Comparison of ENCODE assay signal across 10 mouse cellular contexts in the genomic region with DNA sequence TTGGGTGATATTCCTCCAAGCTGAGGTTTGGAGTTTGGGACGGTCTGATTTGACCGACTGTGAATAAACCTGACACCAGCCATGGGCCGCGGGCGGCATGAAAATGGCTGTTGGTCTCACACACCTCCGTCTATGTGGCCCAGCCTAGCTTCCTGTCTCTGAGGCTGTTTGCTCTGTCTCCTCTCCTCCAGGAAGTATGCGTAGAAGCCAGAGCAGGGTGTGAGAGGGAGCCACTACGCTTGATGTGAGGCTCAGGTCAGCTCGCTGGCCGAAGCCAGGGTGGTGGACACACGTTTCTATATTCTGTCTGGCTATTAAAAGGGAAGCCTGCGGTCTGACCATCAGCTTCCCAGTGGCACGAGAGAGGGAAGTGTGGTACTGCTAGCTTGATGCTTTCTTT.
DNase-seq lines count a peak whose midpoint lies in the region; ATAC-seq lines count a peak whose summit lies in the region.
"Had no signal": no experiment of that assay in that cellular context is flagged by ENCODE, and none has a peak within 500 bp of the region (broad histone marks: within the 10 kb centered on the region; RNA-seq: fewer than 3 reads in every experiment).

No protein-coding gene starts in this region.

- WGBS in hindbrain, embryonic 13.5 days = 82% methylated on average over 13 of the region's 13 CpGs
- 89% methylated on average over 13 of the region's 13 CpGs for WGBS in hindbrain, embryonic 11.5 days
- 84% methylated on average over 13 of the region's 13 CpGs for WGBS in intestine, embryonic 15.5 days

- no peak for DNase-seq in hindbrain, embryonic 11.5 days (ENCODE audit: low spot score)
- peak; percentile 27 to 34 for DNase-seq in spleen, postnatal 36 days (ENCODE audit: low spot score in 2 of 2)
- no peak for DNase-seq in spleen, postnatal 14 days (ENCODE audit: low spot score in 2 of 2)
- peak; percentile 74 for DNase-seq in naive thymus-derived CD4-positive, alpha-beta T cell, adult 2 months (ENCODE audit: low read depth)
- DNase-seq in left cerebral cortex, postnatal 10 days (ENCODE audit: extremely low spot score in 1 of 2, low spot score in 2 of 2) = no peak
- no peak for DNase-seq in cerebellum, adult 8-10 months
- DNase-seq: gastrocnemius, postnatal 10 days had no signal

- intact Hi-C loops in left cerebral cortex, postnatal 10 days (cut with DNase I) = no loop called here

- H3K27ac ChIP-seq in hindbrain, embryonic 13.5 days = peak overlapping the region; percentile 65
- no peak overlapping the region for H3K27ac ChIP-seq in hindbrain, embryonic 11.5 days (ENCODE audit: low read depth, low read length)
- H3K27ac ChIP-seq in intestine, embryonic 15.5 days = no peak overlapping the region

- no peak overlapping the region for H3K4me2 ChIP-seq in hindbrain, embryonic 13.5 days
- H3K4me2 ChIP-seq in hindbrain, embryonic 11.5 days (replicated peaks; ENCODE audit: low read depth, low read length) = no peak overlapping the region
- no peak overlapping the region for H3K4me2 ChIP-seq in intestine, embryonic 15.5 days (replicated peaks)

- ATAC-seq in hindbrain, embryonic 13.5 days (ENCODE audit: low FRiP score) = no peak
- no peak for ATAC-seq in hindbrain, embryonic 11.5 days (ENCODE audit: low FRiP score)
- ATAC-seq in intestine, embryonic 15.5 days = no peak

- H3K4me3 ChIP-seq in hindbrain, embryonic 13.5 days = no peak overlapping the region
- H3K4me3 ChIP-seq in hindbrain, embryonic 11.5 days (ENCODE audit: low read depth, low read length) = no peak overlapping the region
- no peak overlapping the region for H3K4me3 ChIP-seq in intestine, embryonic 15.5 days (replicated peaks)

- H3K9ac ChIP-seq in hindbrain, embryonic 13.5 days = no peak overlapping the region
- H3K9ac ChIP-seq in hindbrain, embryonic 11.5 days (ENCODE audit: low read depth, low read length) = no peak overlapping the region
- no peak overlapping the region for H3K9ac ChIP-seq in intestine, embryonic 15.5 days

- H3K4me1 ChIP-seq in hindbrain, embryonic 13.5 days (replicated peaks) = peaks cover 71% of the 10 kb centered on the region
- H3K4me1 ChIP-seq in hindbrain, embryonic 11.5 days (replicated peaks; ENCODE audit: control insufficient read depth, insufficient read depth, low read length) = peaks cover 6% of the 10 kb centered on the region
- H3K4me1 ChIP-seq in intestine, embryonic 15.5 days (replicated peaks) = peaks cover 47% of the 10 kb centered on the region

- no peaks in the 10 kb centered on the region for H3K27me3 ChIP-seq in hindbrain, embryonic 13.5 days
- no peaks in the 10 kb centered on the region for H3K27me3 ChIP-seq in hindbrain, embryonic 11.5 days (ENCODE audit: control insufficient read depth, insufficient read depth, low read length)
- no peaks in the 10 kb centered on the region for H3K27me3 ChIP-seq in intestine, embryonic 15.5 days (replicated peaks)
- H3K27me3 ChIP-seq: CH12.LX had no signal

- no peaks in the 10 kb centered on the region for H3K9me3 ChIP-seq in hindbrain, embryonic 13.5 days
- no peaks in the 10 kb centered on the region for H3K9me3 ChIP-seq in hindbrain, embryonic 11.5 days (ENCODE audit: control insufficient read depth, low read length)
- no peaks in the 10 kb centered on the region for H3K9me3 ChIP-seq in intestine, embryonic 15.5 days

- no peaks in the 10 kb centered on the region for H3K36me3 ChIP-seq in hindbrain, embryonic 13.5 days
- H3K36me3 ChIP-seq in hindbrain, embryonic 11.5 days (ENCODE audit: control insufficient read depth, insufficient read depth, low read length) = no peaks in the 10 kb centered on the region
- H3K36me3 ChIP-seq in intestine, embryonic 15.5 days = no peaks in the 10 kb centered on the region

Comparison
In these comparisons a context has a peak if more than half of its experiments do, and no peak if none do; other contexts are left out.
1. DNase-seq: peak in spleen, postnatal 36 days (2 of 2) and naive thymus-derived CD4-positive, alpha-beta T cell, adult 2 months (single experiment); none in hindbrain, embryonic 11.5 days (single experiment), spleen, postnatal 14 days (0 of 2), left cerebral cortex, postnatal 10 days (0 of 2) and cerebellum, adult 8-10 months (single experiment).